Mouse (Mus musculus) ES-E14 (cell line): ENCODE results near the gene 2310057M21Rik.

Experiments used
- HCFC1 ChIP-seq: IDR thresholded peaks from 2 replicates; pipeline ENCODE4 v1.6.1; 2012; ENCODE audit warnings: low read length, inconsistent platforms, borderline replicate concordance; ENCODE audit not compliant: insufficient read depth
- MAFK ChIP-seq: IDR thresholded peaks from 2 replicates; pipeline ENCODE4 v1.6.1; 2014; ENCODE audit warnings: mild to moderate bottlenecking, low read depth, low read length, inconsistent platforms; ENCODE audit not compliant: insufficient read depth
- ZC3H11A ChIP-seq: IDR thresholded peaks from 2 replicates; pipeline ENCODE4 v1.6.1; 2012; ENCODE audit warnings: low read depth, mild to moderate bottlenecking, inconsistent platforms, low read length, borderline replicate concordance
- ZNF384 ChIP-seq: IDR thresholded peaks from 2 replicates; pipeline ENCODE4 v1.6.1; 2012; ENCODE audit warnings: low read depth, low read length, inconsistent platforms

DNA sequence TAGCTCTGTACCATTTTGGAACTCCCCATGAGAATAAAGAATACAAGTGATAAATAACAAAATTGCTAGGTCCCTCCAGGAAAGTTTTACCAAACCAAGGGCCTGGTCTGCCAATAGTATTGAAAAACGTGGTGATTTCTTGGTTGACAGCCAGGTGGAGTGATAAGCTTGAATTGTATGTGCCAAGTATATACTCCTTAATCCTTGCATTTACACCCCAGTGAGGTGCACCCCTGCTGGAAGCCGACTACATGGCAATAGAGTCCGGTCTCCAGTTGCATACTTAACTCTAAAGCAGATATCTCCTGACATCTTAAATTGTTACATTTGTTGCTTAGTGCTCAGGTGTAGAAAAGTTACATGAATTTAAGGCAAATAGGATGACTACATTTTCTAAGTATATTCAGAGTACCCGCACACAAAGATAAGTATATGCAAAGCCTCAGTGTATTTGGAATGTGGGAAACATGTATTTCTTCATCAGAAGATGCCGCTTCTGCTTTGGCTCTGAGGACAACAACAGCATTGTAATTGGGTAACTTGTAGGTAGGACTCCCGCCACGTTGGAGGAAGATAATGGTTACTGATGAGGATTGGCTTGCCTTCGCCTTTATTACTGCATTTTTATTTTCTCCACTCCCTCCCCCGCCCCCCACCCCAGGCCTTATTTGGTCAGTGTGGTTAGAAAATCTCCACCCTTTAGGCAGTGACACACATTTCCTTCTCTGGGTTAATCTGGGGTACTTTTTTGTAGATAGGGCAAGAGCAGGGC lies 9.5 kb upstream of the 2310057M21Rik start:
- no peak for TF ChIP-seq HCFC1
- no peak for TF ChIP-seq ZNF384
- TF ChIP-seq ZC3H11A = no peak
- no peak for TF ChIP-seq MAFK
